Comparison of ENCODE assay signal across 24 mouse cellular contexts in genomic region chr9:47714541-47714940, GRCm38 (mm10).
DNase-seq lines count a peak whose midpoint lies in the region; ATAC-seq lines count a peak whose summit lies in the region.
"Had no signal": no experiment of that assay in that cellular context is flagged by ENCODE, and none has a peak within 500 bp of the region (broad histone marks: within the 10 kb centered on the region; RNA-seq: fewer than 3 reads in every experiment).

No protein-coding gene starts in this region.

- no peaks in the 10 kb centered on the region for H3K9me3 ChIP-seq in forebrain, embryonic 13.5 days (replicated peaks)
- H3K9me3 ChIP-seq in forebrain, embryonic 14.5 days (replicated peaks; ENCODE audit: control insufficient read depth, low read length), result no peaks in the 10 kb centered on the region
- no peaks in the 10 kb centered on the region for H3K9me3 ChIP-seq in neural tube, embryonic 13.5 days
- H3K9me3 ChIP-seq in forebrain, embryonic 11.5 days (ENCODE audit: control insufficient read depth, low read length), result no peaks in the 10 kb centered on the region
- H3K9me3 ChIP-seq: megakaryocyte, embryonic 14.5 days had no signal

- H3K36me3 ChIP-seq in forebrain, embryonic 13.5 days (ENCODE audit: poor library complexity, severe bottlenecking), result no peaks in the 10 kb centered on the region
- H3K36me3 ChIP-seq in forebrain, embryonic 14.5 days (ENCODE audit: control insufficient read depth, insufficient read depth, low read length), result no peaks in the 10 kb centered on the region
- no peaks in the 10 kb centered on the region for H3K36me3 ChIP-seq in neural tube, embryonic 13.5 days
- H3K36me3 ChIP-seq in forebrain, embryonic 11.5 days (ENCODE audit: control insufficient read depth, insufficient read depth, low read length), result no peaks in the 10 kb centered on the region
- H3K36me3 ChIP-seq: G1E had no signal

- 28% methylated on average over 2 of the region's 2 CpGs for WGBS in forebrain, embryonic 13.5 days
- 17% methylated on average over 2 of the region's 2 CpGs for WGBS in forebrain, embryonic 14.5 days
- WGBS in neural tube, embryonic 13.5 days, result 18% methylated on average over 2 of the region's 2 CpGs
- 47% methylated on average over 2 of the region's 2 CpGs for WGBS in forebrain, embryonic 11.5 days

- H3K4me2 ChIP-seq in forebrain, embryonic 13.5 days, result no peak overlapping the region
- no peak overlapping the region for H3K4me2 ChIP-seq in forebrain, embryonic 14.5 days (ENCODE audit: low read length)
- H3K4me2 ChIP-seq in neural tube, embryonic 13.5 days, result no peak overlapping the region
- H3K4me2 ChIP-seq in forebrain, embryonic 11.5 days (ENCODE audit: low read depth, low read length, severe bottlenecking), result no peak overlapping the region
- H3K4me2 ChIP-seq: heart, embryonic 11.5 days had no signal

- no peaks in the 10 kb centered on the region for H3K27me3 ChIP-seq in forebrain, embryonic 13.5 days
- H3K27me3 ChIP-seq in forebrain, embryonic 14.5 days (replicated peaks; ENCODE audit: control insufficient read depth, insufficient read depth, low read length), result no peaks in the 10 kb centered on the region
- peaks cover 5% of the 10 kb centered on the region; the same call in 1 of the 2 replicates for H3K27me3 ChIP-seq in neural tube, embryonic 13.5 days
- H3K27me3 ChIP-seq in forebrain, embryonic 11.5 days (ENCODE audit: control insufficient read depth, insufficient read depth, low read length), result no peaks in the 10 kb centered on the region
- H3K27me3 ChIP-seq: megakaryocyte, embryonic 14.5 days had no signal

- DNase-seq in forebrain, embryonic 14.5 days (ENCODE audit: low spot score), result no peak
- no peak for DNase-seq in neural tube, embryonic 10.5 days (ENCODE audit: extremely low spot score, low spot score)
- DNase-seq in mesoderm, embryonic 11.5 days (ENCODE audit: low read depth, low spot score), result peak; percentile 33
- DNase-seq in natural killer cell, adult 2 months (ENCODE audit: low spot score in 2 of 2), result no peak
- no peak for DNase-seq in testis, postnatal 10 days (ENCODE audit: low spot score)
- DNase-seq in forebrain, embryonic 11.5 days (ENCODE audit: low spot score), result no peak
- DNase-seq: adrenal gland, postnatal 25 days; cerebellum, adult 2 months; cerebellum, postnatal 36 days; forebrain, postnatal 0 days; heart, postnatal 10 days; kidney, adult 2 months; kidney, postnatal 14 days; left cerebral cortex, postnatal 4 days; liver; lung, postnatal 10 days; thymus, postnatal 36 days had no signal

- 0 out of 2 replicates have a peak, but pooled peaks have one; percentile 38 for ATAC-seq in forebrain, embryonic 13.5 days
- ATAC-seq in forebrain, embryonic 14.5 days, result no peak
- ATAC-seq in neural tube, embryonic 13.5 days (ENCODE audit: low read depth), result peak; percentile 57; the same call in 1 of the 2 replicates
- ATAC-seq in forebrain, embryonic 11.5 days (replicated peaks; ENCODE audit: low FRiP score), result no peak
- ATAC-seq: forebrain, postnatal 0 days had no signal

- no peak overlapping the region for H3K27ac ChIP-seq in forebrain, embryonic 13.5 days
- H3K27ac ChIP-seq in forebrain, embryonic 14.5 days (ENCODE audit: low read depth, low read length), result no peak overlapping the region
- H3K27ac ChIP-seq in neural tube, embryonic 13.5 days (replicated peaks), result peak overlapping the region; percentile 57
- H3K27ac ChIP-seq in forebrain, embryonic 11.5 days (ENCODE audit: low read depth, low read length), result no peak overlapping the region

- peaks cover 62% of the 10 kb centered on the region for H3K4me1 ChIP-seq in forebrain, embryonic 13.5 days
- H3K4me1 ChIP-seq in forebrain, embryonic 14.5 days (ENCODE audit: control insufficient read depth, insufficient read depth, low read length), result peaks cover 33% of the 10 kb centered on the region
- H3K4me1 ChIP-seq in neural tube, embryonic 13.5 days (replicated peaks), result peaks cover 68% of the 10 kb centered on the region
- no peaks in the 10 kb centered on the region; the same call in none of the 2 replicates for H3K4me1 ChIP-seq in forebrain, embryonic 11.5 days (replicated peaks; ENCODE audit: control insufficient read depth, insufficient read depth, low read length)
- H3K4me1 ChIP-seq: megakaryocyte, embryonic 14.5 days had no signal

- no peak overlapping the region for H3K4me3 ChIP-seq in forebrain, embryonic 13.5 days
- no peak overlapping the region for H3K4me3 ChIP-seq in forebrain, embryonic 14.5 days (ENCODE audit: low read depth, low read length)
- no peak overlapping the region for H3K4me3 ChIP-seq in neural tube, embryonic 13.5 days
- H3K4me3 ChIP-seq in forebrain, embryonic 11.5 days (ENCODE audit: low read depth, low read length), result no peak overlapping the region
- H3K4me3 ChIP-seq: erythroblast, embryonic 14.5 days; megakaryocyte, embryonic 14.5 days; myocyte had no signal

- H3K9ac ChIP-seq in forebrain, embryonic 13.5 days, result no peak overlapping the region
- no peak overlapping the region for H3K9ac ChIP-seq in forebrain, embryonic 14.5 days (ENCODE audit: low read length)
- H3K9ac ChIP-seq in neural tube, embryonic 13.5 days, result no peak overlapping the region
- H3K9ac ChIP-seq in forebrain, embryonic 11.5 days (ENCODE audit: low read length), result no peak overlapping the region
- H3K9ac ChIP-seq: forebrain, postnatal 0 days had no signal

Comparison
In these comparisons a context has a peak if more than half of its experiments do, and no peak if none do; other contexts are left out.
1. ATAC-seq: peak in forebrain, embryonic 13.5 days (single experiment) and neural tube, embryonic 13.5 days (single experiment); none in forebrain, embryonic 14.5 days (single experiment) and forebrain, embryonic 11.5 days (single experiment).